Mouse (Mus musculus) right cerebral cortex, postnatal 10 days (tissue): ENCODE measurements around the gene Macrod2.

Experiments
- DNase-seq, 2 experiments: peaks; one replicate each; pipeline ENCODE4 v3.0.0; 2021; ENCODE audit warnings: low spot score in 2 of 2

The Macrod2 gene

DNA sequence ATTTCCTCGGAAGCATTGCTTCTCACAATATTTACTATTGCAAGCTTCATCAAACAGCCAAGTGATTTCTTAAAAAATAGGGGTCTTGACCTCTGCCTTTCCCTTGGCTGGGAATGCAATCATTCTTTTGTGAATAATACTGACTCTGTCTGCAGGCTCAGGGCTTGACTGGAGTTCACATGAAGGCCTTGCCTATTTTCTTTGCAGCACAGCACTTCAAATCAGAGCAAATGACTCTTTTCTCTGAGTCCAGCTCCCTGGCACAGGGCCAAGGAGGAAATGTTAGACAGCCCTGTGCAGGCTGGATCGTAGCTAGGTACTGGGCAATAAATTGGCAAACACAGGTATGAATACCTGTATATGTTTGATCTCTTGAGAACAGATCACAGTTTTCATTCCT, 1464.1 kb downstream of the Macrod2 start:
- DNase-seq: no peak

DNA sequence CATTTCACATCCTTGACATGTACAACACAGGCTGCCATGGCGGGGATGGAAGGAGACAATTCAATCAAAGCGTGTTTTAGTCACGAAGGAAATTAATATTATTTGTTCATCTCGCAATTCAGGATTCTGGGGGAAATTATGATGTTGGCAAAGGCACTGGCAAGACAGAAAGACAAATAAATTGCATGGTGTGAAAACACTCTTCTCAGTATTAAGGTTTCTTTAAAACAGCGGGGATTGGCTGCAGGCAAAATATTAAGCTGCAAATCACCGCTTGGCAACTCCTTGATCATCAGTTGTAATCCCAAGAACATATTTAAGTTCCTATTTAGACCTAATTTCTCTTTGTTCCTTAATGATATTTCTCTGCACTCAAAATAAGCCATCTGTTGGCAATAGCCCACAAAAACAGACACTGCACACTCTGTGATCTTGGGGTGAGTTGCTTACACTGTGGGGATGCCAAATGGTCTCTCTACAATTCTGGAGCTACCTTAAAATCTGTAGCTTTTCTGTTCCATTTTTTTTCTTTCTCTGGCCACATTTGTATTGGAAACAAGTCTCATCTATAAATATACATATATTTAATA, 1466.7 kb downstream of the Macrod2 start:
- no peak for DNase-seq

GRCm38 (mm10) chr2:141862531-141863265, 1467.6 kb downstream of the Macrod2 start:
- no peak for DNase-seq

- no peak for DNase-seq
These were observed 1468.6 kb downstream of the Macrod2 start for GRCm38 (mm10) chr2:141863628-141864165.

GRCm38 (mm10) chr2:141870930-141871329, 1475.8 kb downstream of the Macrod2 start:
- DNase-seq: no peak

DNA sequence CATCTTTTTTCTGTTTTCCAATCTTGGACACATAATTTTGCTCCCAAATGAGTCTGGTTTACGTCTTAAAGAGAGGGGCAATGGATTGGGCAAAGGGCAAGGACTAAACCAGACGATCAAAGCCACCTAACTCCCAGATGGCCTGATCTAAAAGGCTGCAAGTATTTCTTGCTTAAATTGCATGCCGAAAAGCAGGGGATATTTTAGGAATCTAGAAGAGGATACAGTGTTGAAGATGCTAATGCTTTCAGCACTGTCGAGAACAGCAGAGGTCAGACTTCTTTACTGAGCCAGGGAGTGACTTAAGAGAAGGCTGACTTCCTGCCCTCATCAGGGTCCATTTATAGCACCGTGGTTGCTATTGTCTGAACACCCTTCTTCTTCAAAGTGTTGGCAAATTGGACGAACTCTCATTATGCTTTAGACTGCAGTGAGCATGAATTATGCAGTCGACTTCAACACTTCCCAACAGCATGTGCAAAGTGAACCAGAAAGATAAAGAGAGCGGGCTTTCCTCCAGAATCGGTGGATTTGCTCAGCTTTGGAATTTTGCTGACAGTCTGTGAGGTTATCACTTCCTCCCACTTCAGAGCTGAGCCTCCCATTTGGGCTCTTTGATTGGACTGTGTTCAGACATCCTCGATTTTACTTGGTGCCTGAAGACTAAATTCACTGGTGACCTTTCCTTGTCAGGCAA, 1481.2 kb downstream of the Macrod2 start:
- DNase-seq: peak; percentile 59 to 84

DNA sequence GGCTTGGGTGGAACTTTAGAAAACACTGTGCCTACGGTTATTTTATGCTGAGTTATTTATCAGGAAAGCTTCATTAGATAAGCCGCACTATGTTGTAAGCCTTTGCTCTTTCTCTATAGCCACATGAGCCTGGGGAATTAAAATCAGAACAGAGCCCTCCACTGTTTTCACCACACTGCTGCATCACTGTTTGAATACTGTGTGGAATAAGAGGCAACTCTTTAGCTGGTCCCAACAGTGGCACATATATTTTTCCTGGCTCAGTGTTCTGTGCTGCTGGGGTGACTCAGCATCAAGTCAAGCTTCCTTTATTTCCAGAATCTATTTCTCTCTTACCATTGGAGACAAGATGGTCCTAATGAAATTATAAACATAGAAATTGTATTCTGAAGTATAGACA, 1481.8 kb downstream of the Macrod2 start:
- DNase-seq: no peak

DNA sequence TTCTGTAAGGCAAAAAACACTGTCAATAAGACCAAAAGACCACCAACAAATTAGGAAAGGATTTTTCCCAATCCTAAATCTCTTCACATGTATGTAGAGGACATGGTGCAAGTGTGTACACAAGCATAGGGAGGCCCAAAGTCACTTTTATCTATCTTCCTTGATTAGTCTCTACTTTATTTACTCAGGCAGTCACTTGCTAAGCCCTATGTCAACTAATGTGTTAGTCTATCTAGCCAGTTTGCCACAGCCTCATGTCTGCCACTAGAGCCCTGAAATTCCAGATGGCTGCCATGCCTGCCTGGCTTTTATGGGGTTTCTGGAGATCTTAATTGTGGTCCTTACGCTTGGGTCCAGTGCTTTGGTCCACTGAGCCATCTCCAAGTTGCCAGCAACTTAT, 1483.4 kb downstream of the Macrod2 start:
- no peak for DNase-seq

DNA sequence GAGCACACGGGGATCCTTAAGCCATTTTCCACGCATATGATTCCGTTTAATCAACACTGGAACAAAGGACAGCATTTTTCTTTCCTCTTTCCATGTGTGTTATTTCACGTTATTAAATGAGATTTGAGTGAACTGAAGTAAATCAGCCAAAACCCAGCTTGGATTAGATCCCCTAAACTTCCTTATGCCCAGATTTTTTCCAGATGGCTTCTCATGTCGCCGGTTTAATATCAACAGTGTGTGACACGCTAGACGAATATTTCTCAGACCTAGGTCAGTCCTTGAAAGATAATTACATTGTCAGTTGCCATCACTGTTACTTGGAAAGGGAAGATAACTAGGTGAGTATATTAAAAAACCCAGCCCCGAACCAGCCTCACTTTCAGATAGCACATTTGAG, 1484.6 kb downstream of the Macrod2 start:
- no peak for DNase-seq

GRCm38 (mm10) chr2:141886694-141887474, 1491.8 kb downstream of the Macrod2 start:
- no peak for DNase-seq

DNA sequence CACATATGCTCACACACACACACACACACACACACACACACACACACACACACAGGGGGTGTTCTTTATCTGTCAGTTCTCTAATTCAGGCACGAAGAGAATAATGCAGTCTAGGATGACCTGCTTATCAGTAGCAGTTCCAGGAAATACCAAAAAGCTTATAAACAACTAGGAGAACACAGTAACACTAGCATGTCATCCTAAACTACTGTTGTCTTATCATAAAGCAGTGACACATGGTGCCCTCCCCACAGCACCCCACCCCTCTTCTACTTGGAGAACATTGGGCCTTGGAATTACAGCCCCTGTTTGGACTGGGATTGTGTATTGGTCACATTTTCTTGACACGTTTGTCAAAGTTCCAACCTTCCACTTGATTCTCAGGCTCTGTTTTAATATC, 1494.4 kb downstream of the Macrod2 start:
- DNase-seq: no peak

- DNase-seq: no peak
These were observed 1502.8 kb downstream of the Macrod2 start for GRCm38 (mm10) chr2:141897951-141898350.

DNA sequence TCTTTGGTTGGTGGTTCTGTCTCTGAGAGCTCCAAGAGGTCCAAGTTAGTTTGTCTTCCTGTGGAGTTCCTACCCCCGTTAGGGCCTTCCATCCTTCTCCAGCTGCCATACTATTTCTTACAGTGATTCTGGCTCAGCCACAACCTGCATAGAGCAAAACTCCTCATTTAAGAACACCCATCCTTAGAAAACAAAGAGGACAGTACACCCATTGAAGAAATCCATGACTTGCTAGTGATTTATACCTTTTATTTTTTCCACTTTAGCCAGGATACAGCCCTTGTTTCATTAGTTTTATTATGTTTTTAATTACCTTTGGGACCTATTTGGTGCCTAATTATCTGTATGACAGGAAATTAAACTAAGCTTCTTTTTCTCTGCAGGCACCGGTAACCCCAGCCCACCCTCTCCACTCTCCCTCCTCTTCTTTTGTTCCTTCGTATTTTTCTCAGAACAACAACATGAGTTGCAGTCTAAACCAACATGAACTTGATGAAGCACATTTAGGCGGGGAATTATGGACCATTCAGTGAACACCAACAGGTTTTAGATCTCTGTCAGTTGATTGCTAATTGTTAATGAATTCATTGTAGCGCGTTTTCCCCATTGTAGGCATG, 1516.8 kb downstream of the Macrod2 start:
- DNase-seq: no peak

DNA sequence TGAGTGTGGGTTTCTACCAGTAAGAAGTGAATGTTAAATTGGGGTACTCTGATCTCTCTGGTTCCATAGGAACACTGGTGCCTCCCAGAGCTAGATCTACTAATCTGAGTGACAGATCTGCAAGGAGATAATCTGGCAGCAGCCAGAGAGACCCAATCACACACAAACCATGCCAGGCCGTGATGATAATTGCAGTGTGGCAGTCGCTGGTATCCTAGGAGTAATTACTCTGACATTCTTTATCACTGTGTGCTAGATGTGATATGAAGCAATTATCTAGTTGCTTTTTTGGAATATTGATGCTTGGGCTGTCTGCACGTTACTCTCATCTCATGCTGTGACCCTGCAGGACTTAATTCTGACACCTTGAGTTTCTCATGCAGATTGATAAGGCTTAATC, 1518.4 kb downstream of the Macrod2 start:
- peak in 1 of 2 experiments; percentile 26 for DNase-seq

DNA sequence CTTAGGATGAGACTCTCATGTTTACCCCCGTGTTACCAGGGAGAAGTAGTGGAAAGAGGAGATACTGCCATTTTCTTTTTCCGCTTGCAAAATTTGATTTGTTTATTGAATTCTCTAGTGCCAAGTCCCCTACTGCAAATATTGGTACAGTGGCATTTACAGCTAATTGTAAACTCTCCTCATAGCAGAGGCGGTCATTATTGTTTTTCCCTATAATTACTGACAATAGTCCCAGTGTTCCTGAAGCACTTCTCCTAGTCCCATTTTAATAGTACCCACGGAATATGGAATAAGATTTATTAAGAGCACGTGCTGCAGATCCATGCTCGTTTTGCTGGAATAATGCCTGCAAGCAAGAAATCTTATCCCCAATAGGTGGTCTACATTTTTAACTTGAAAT, 1518.8 kb downstream of the Macrod2 start:
- DNase-seq: no peak

GRCm38 (mm10) chr2:141920377-141920992, 1525.4 kb downstream of the Macrod2 start:
- no peak for DNase-seq

DNA sequence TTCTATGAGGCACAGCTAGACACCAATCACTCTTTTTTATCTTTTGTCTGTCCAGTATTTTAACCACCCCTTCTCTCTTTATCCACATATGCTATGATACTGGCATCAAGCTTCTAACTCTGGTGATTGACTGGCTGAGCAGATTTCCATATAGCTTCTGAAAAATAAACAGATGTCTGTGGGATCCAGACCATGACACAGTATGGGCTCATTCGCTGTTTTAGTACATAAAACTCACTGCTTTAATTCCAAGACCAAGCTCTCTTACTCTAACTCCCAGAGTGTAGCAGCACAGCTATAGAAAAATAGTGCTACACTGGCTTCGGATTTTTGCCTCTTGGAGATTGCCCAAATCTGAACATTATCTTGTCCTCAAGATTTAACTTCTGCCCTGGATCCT, 1540.0 kb downstream of the Macrod2 start:
- DNase-seq: no peak

- DNase-seq: no peak
These were observed 1559.7 kb downstream of the Macrod2 start for GRCm38 (mm10) chr2:141954795-141955194.

- peak in 1 of 2 experiments; percentile 25 for DNase-seq
These were observed 1560.1 kb downstream of the Macrod2 start for GRCm38 (mm10) chr2:141955197-141955596.

DNA sequence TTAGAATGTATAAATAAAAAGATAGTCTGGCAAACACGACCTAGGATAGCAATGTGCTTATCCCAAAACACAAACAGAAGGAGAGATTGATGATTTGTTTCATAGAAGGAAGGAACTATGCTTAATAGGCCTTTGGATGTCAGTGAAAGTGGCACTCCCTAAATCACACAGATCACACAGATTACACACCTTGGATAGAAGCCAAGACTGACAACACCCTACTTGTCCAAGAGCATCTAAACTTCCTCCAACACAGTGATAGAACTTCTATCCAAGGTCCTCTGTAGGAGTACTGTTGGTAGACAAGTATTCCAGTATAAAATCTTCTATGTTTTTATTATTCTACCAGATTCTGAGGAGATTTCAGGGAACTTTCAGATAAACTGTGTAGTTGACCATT, 1567.8 kb downstream of the Macrod2 start:
- no peak for DNase-seq
